In the genomic region with DNA sequence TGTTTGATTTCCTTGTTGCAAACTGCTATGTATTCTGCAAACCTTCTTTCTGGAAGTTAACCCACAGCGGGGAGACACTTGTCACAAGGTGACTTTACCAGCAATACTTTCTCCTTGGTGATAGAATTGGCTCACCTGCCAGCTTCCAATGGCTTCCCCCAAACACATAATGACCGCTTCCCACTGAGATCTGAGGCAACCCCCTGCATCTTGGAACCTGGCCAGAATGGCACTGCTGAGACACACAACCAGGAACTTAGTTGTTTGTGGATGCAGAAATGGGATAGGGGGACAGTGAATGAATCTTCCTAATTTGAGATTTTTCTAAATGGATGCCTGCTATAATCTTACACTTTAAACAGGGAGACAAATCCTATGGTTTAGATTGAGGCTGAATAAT, we compare ENCODE assay signal across 31 mouse cellular contexts.
DNase-seq lines count a peak whose midpoint lies in the region; ATAC-seq and TF ChIP-seq lines count a peak whose summit lies in the region.
"Had no signal": no experiment of that assay in that cellular context is flagged by ENCODE, and none has a peak within 500 bp of the region (broad histone marks: within the 10 kb centered on the region; RNA-seq: fewer than 3 reads in every experiment).

No protein-coding gene starts in this region.

- H3K4me2 ChIP-seq in hindbrain, embryonic 16.5 days (ENCODE audit: low read length) = no peak overlapping the region
- H3K4me2 ChIP-seq in midbrain, postnatal 0 days (ENCODE audit: low read depth, low read length, poor library complexity, severe bottlenecking) = no peak overlapping the region
- no peak overlapping the region for H3K4me2 ChIP-seq in midbrain, embryonic 11.5 days
- H3K4me2 ChIP-seq: forebrain, embryonic 13.5 days; heart, embryonic 15.5 days; hindbrain, embryonic 13.5 days; limb, embryonic 12.5 days; liver, embryonic 15.5 days; lung, embryonic 15.5 days; midbrain, embryonic 12.5 days had no signal

- no peak for TF ChIP-seq CTCF in midbrain, postnatal 0 days (IDR thresholded peaks at IDR 0.05)
- TF ChIP-seq CTCF in gastrocnemius, adult 2 months (IDR thresholded peaks at IDR 0.05) = no peak

- ATAC-seq in hindbrain, embryonic 16.5 days = 0 out of 2 replicates have a peak, but pooled peaks have one; percentile 54
- no peak for ATAC-seq in midbrain, postnatal 0 days (ENCODE audit: low FRiP score)
- no peak for ATAC-seq in midbrain, embryonic 11.5 days (ENCODE audit: low FRiP score)
- ATAC-seq: activated CD4-positive, CD25-positive, alpha-beta regulatory T cell, adult 4 months; inflammation-experienced regulatory T-cells, adult 6 months had no signal

- no peak overlapping the region for H3K4me3 ChIP-seq in hindbrain, embryonic 16.5 days (ENCODE audit: low read length)
- H3K4me3 ChIP-seq in hindbrain, embryonic 10.5 days = no peak overlapping the region
- H3K4me3 ChIP-seq in midbrain, postnatal 0 days (ENCODE audit: low read depth, low read length) = no peak overlapping the region
- no peak overlapping the region for H3K4me3 ChIP-seq in midbrain, embryonic 11.5 days (ENCODE audit: low read depth, low read length)
- H3K4me3 ChIP-seq in gastrocnemius, adult 2 months = no peak overlapping the region
- H3K4me3 ChIP-seq: forebrain, embryonic 13.5 days; heart, embryonic 10.5 days; heart, embryonic 15.5 days; hindbrain, embryonic 13.5 days; limb, embryonic 12.5 days; liver, embryonic 15.5 days; lung, embryonic 15.5 days; midbrain, embryonic 12.5 days had no signal

- 38% methylated on average over 2 of the region's 2 CpGs for WGBS in hindbrain, embryonic 16.5 days
- WGBS in hindbrain, embryonic 10.5 days = 79% methylated on average over 2 of the region's 2 CpGs
- 58% methylated on average over 2 of the region's 2 CpGs for WGBS in midbrain, postnatal 0 days
- WGBS in midbrain, embryonic 11.5 days = 76% methylated on average over 2 of the region's 2 CpGs

- H3K27ac ChIP-seq in hindbrain, embryonic 16.5 days (ENCODE audit: low read depth, low read length) = no peak overlapping the region
- H3K27ac ChIP-seq in hindbrain, embryonic 10.5 days = no peak overlapping the region
- H3K27ac ChIP-seq in midbrain, postnatal 0 days (ENCODE audit: low read depth, low read length) = no peak overlapping the region
- H3K27ac ChIP-seq in midbrain, embryonic 11.5 days (ENCODE audit: low read depth, low read length) = no peak overlapping the region
- no peak overlapping the region for H3K27ac ChIP-seq in gastrocnemius, adult 2 months
- H3K27ac ChIP-seq: forebrain, embryonic 13.5 days; heart, embryonic 10.5 days; heart, embryonic 15.5 days; hindbrain, embryonic 13.5 days; limb, embryonic 12.5 days; liver, embryonic 15.5 days; lung, embryonic 15.5 days; midbrain, embryonic 12.5 days; stomach, postnatal 0 days had no signal

- DNase-seq in cerebellum, postnatal 10 days = peak; percentile 59 to 79
- no peak for DNase-seq in cerebellum, adult 9-11 months
- no peak for DNase-seq in hindbrain, embryonic 10.5 days (ENCODE audit: low spot score)
- peak; percentile 69 for DNase-seq in midbrain, postnatal 0 days (ENCODE audit: low spot score)
- DNase-seq in midbrain, embryonic 11.5 days (ENCODE audit: low spot score, missing footprints) = no peak
- DNase-seq in retina, embryonic 14.5 days (ENCODE audit: low spot score) = peak; percentile 23
- DNase-seq in gastrocnemius, adult 2 months = no peak
- DNase-seq: adrenal gland, adult 8-10 months; cerebellum, adult 11 months; gastrocnemius, postnatal 25 days; heart, adult 11 months; kidney, adult 11 months; kidney, postnatal 14 days; layer of hippocampus, adult 9-11 months; lung, postnatal 36 days; right cerebral cortex, postnatal 25 days; thymus, adult 18-20 months; thymus, postnatal 25 days had no signal

- H3K4me1 ChIP-seq in hindbrain, embryonic 16.5 days (ENCODE audit: control insufficient read depth, insufficient read depth, low read depth, low read length) = no peaks in the 10 kb centered on the region
- no peaks in the 10 kb centered on the region for H3K4me1 ChIP-seq in hindbrain, embryonic 10.5 days (replicated peaks)
- H3K4me1 ChIP-seq in midbrain, postnatal 0 days (ENCODE audit: insufficient read depth, low read length) = no peaks in the 10 kb centered on the region
- H3K4me1 ChIP-seq in midbrain, embryonic 11.5 days (ENCODE audit: control insufficient read depth, insufficient read depth, low read length) = no peaks in the 10 kb centered on the region
- H3K4me1 ChIP-seq: heart, embryonic 10.5 days; heart, embryonic 15.5 days; limb, embryonic 12.5 days; liver, embryonic 15.5 days; midbrain, embryonic 12.5 days had no signal

- no peaks in the 10 kb centered on the region for H3K9me3 ChIP-seq in hindbrain, embryonic 16.5 days (ENCODE audit: control insufficient read depth, low read length)
- no peaks in the 10 kb centered on the region for H3K9me3 ChIP-seq in hindbrain, embryonic 10.5 days
- no peaks in the 10 kb centered on the region for H3K9me3 ChIP-seq in midbrain, postnatal 0 days (ENCODE audit: low read length)
- no peaks in the 10 kb centered on the region for H3K9me3 ChIP-seq in midbrain, embryonic 11.5 days (ENCODE audit: control insufficient read depth, low read length)
- H3K9me3 ChIP-seq: forebrain, embryonic 13.5 days; heart, embryonic 10.5 days; heart, embryonic 15.5 days; hindbrain, embryonic 13.5 days; limb, embryonic 12.5 days; liver, embryonic 15.5 days; lung, embryonic 15.5 days; midbrain, embryonic 12.5 days had no signal

- no peaks in the 10 kb centered on the region for H3K36me3 ChIP-seq in hindbrain, embryonic 16.5 days (ENCODE audit: control insufficient read depth, insufficient read depth, low read length)
- H3K36me3 ChIP-seq in hindbrain, embryonic 10.5 days = no peaks in the 10 kb centered on the region
- H3K36me3 ChIP-seq in midbrain, postnatal 0 days (ENCODE audit: insufficient read depth, low read length) = no peaks in the 10 kb centered on the region
- H3K36me3 ChIP-seq in midbrain, embryonic 11.5 days (ENCODE audit: control insufficient read depth, insufficient read depth, low read length) = no peaks in the 10 kb centered on the region
- H3K36me3 ChIP-seq: heart, embryonic 10.5 days; heart, embryonic 15.5 days; hindbrain, embryonic 13.5 days; limb, embryonic 12.5 days; liver, embryonic 15.5 days; lung, embryonic 15.5 days; midbrain, embryonic 12.5 days had no signal

- H3K9ac ChIP-seq in hindbrain, embryonic 16.5 days (ENCODE audit: low read depth, low read length) = no peak overlapping the region
- no peak overlapping the region for H3K9ac ChIP-seq in midbrain, postnatal 0 days (replicated peaks; ENCODE audit: low read length, poor library complexity, severe bottlenecking)
- no peak overlapping the region for H3K9ac ChIP-seq in midbrain, embryonic 11.5 days (ENCODE audit: low read length)
- H3K9ac ChIP-seq: forebrain, embryonic 13.5 days; heart, embryonic 15.5 days; hindbrain, embryonic 13.5 days; limb, embryonic 12.5 days; liver, embryonic 15.5 days; lung, embryonic 15.5 days; midbrain, embryonic 12.5 days had no signal

- no peaks in the 10 kb centered on the region for H3K27me3 ChIP-seq in hindbrain, embryonic 16.5 days (replicated peaks; ENCODE audit: control insufficient read depth, insufficient read depth, low read length)
- H3K27me3 ChIP-seq in hindbrain, embryonic 10.5 days (ENCODE audit: insufficient read depth, poor library complexity, severe bottlenecking) = no peaks in the 10 kb centered on the region
- H3K27me3 ChIP-seq in midbrain, postnatal 0 days (ENCODE audit: insufficient read depth, low read length) = no peaks in the 10 kb centered on the region
- no peaks in the 10 kb centered on the region for H3K27me3 ChIP-seq in midbrain, embryonic 11.5 days (ENCODE audit: control insufficient read depth, insufficient read depth, low read length)
- H3K27me3 ChIP-seq: CH12.LX; forebrain, embryonic 13.5 days; heart, embryonic 15.5 days; hindbrain, embryonic 13.5 days; liver, embryonic 15.5 days; lung, embryonic 15.5 days; midbrain, embryonic 12.5 days had no signal

- intact Hi-C loops in gastrocnemius, adult 2 months (cut with DNase I) = no loop called here

Comparison
In these comparisons a context has a peak if more than half of its experiments do, and no peak if none do; other contexts are left out.
1. DNase-seq: peak in cerebellum, postnatal 10 days (2 of 2), midbrain, postnatal 0 days (single experiment) and retina, embryonic 14.5 days (single experiment); none in cerebellum, adult 9-11 months (single experiment), hindbrain, embryonic 10.5 days (single experiment), midbrain, embryonic 11.5 days (single experiment) and gastrocnemius, adult 2 months (single experiment).